Mouse (Mus musculus) CH12.LX (cell line): ENCODE results near the gene 4930556J24Rik. TPM values are rescaled to one million over a fixed set of nuclear protein-coding genes. Genes with fewer than 3 reads are reported as not detected.

Experiments used
- DNase-seq: peaks from one replicate; pipeline ENCODE4 v3.0.0-alpha.2; 2013; ENCODE audit errors: extremely low read depth
- H3K27ac ChIP-seq: 2 replicates; pipeline ENCODE4 v1.5.1; 2012; ENCODE audit warnings: low read depth, mild to moderate bottlenecking, control low read depth, moderate library complexity; ENCODE audit not compliant: insufficient read depth
- H3K27me3 ChIP-seq: replicated peaks from 2 replicates; pipeline ENCODE3; 2012; ENCODE audit warnings: inconsistent platforms
- H3K36me3 ChIP-seq, 2 experiments: replicated peaks in 1 of 2; 2 replicates each; pipeline versions ENCODE3 to v1.6.1; 2012; ENCODE audit warnings: inconsistent platforms in 1 of 2, low read length in 1 of 2, mild to moderate bottlenecking in 1 of 2, mixed read lengths in 1 of 2, moderate library complexity in 1 of 2; ENCODE audit not compliant: control insufficient read depth in 1 of 2, insufficient read depth in 1 of 2
- H3K4me1 ChIP-seq, 2 experiments: 2 replicates each; pipeline ENCODE4 v1.6.1; 2012; ENCODE audit warnings: inconsistent platforms in 1 of 2, moderate library complexity in 1 of 2; ENCODE audit not compliant: insufficient read depth in 2 of 2, control insufficient read depth in 1 of 2
- H3K4me2 ChIP-seq: 2 replicates; pipeline ENCODE4 v1.6.1; 2012; ENCODE audit warnings: low read depth, mild to moderate bottlenecking, control low read depth; ENCODE audit not compliant: poor library complexity, insufficient read depth, severe bottlenecking
- H3K4me3 ChIP-seq, 3 experiments: fragments of 150-350 bp in 1 of 3; sonication (generic) in 1 of 3; replicated peaks in 1 of 3; 2 replicates each; pipeline versions ENCODE3 to v1.5.1; 2011 to 2012; ENCODE audit warnings: low read depth in 2 of 3, low read length in 2 of 3, mild to moderate bottlenecking in 2 of 3, moderate library complexity in 2 of 3, control low read depth in 1 of 3, improper control_type of control experiment in 1 of 3, inconsistent platforms in 1 of 3, mixed read lengths in 1 of 3; ENCODE audit not compliant: poor library complexity in 1 of 3
- H3K79me2 ChIP-seq: replicated peaks from 2 replicates; pipeline ENCODE4 v1.6.1; 2012; ENCODE audit warnings: mild to moderate bottlenecking, moderate library complexity; ENCODE audit not compliant: control insufficient read depth, poor library complexity, insufficient read depth, severe bottlenecking; ENCODE audit errors: extremely low read depth
- H3K9ac ChIP-seq: 2 replicates; pipeline ENCODE4 v1.6.1; 2012; ENCODE audit warnings: low read depth, mild to moderate bottlenecking, control low read depth, moderate library complexity; ENCODE audit not compliant: insufficient read depth
- H3K9me3 ChIP-seq: replicated peaks from 2 replicates; pipeline ENCODE3; 2012; ENCODE audit warnings: low read length, inconsistent platforms, mixed read lengths
- CTCF ChIP-seq, 2 experiments: IDR thresholded peaks in 1 of 2; conservative IDR thresholded peaks in 1 of 2; 2 replicates each; pipeline ENCODE4 v1.5.1; 2011 to 2012; ENCODE audit warnings: low read depth in 2 of 2, low read length in 2 of 2, improper control_type of control experiment in 1 of 2, inconsistent platforms in 1 of 2, mild to moderate bottlenecking in 1 of 2, moderate library complexity in 1 of 2
- GABPA ChIP-seq: IDR thresholded peaks from 2 replicates; pipeline ENCODE4 v1.6.1; 2012; ENCODE audit warnings: low read depth, low read length, improper control_type of control experiment, inconsistent platforms; ENCODE audit not compliant: insufficient replicate concordance
- HCFC1 ChIP-seq: IDR thresholded peaks from 2 replicates; pipeline ENCODE4 v1.6.1; 2012; ENCODE audit warnings: low read depth, mild to moderate bottlenecking, inconsistent platforms, low read length, improper control_type of control experiment
- MEF2A ChIP-seq: IDR thresholded peaks from 2 replicates; pipeline ENCODE4 v1.6.1; 2014; ENCODE audit warnings: low read depth, mild to moderate bottlenecking, inconsistent platforms, low read length, improper control_type of control experiment, borderline replicate concordance
- PAX5 ChIP-seq: IDR thresholded peaks from 2 replicates; pipeline ENCODE4 v1.6.1; 2012; ENCODE audit warnings: low read length, inconsistent platforms, mixed read lengths
- POLR2AphosphoS2 ChIP-seq: IDR thresholded peaks from 2 replicates; pipeline ENCODE4 v1.6.1; 2011; ENCODE audit warnings: low read depth, low read length, improper control_type of control experiment
- RCOR1 ChIP-seq: conservative IDR thresholded peaks from 2 replicates; pipeline ENCODE4 v1.6.1; 2012; ENCODE audit warnings: low read depth, mild to moderate bottlenecking, inconsistent platforms, low read length, improper control_type of control experiment
- USF2 ChIP-seq: conservative IDR thresholded peaks from 2 replicates; pipeline ENCODE4 v1.6.1; 2011; ENCODE audit warnings: low read depth, low read length, improper control_type of control experiment
- dilution Hi-C: fragments of 300-500 bp; cut with MboI; formaldehyde crosslinking; loops from 2 replicates; pipeline ENCODE4 v1.14.3; 2020; ENCODE audit warnings: low sequenced_read_pairs; ENCODE audit not compliant: extremely low pct_unique_long_range_greater_than_20kb, extremely low pct_ligation_motif_present
- in situ Hi-C: fragments of 300-500 bp; cut with MboI; formaldehyde crosslinking; loops from 3 replicates; pipeline ENCODE4 v1.14.3; 2019; ENCODE audit warnings: low sequenced_read_pairs, low pct_ligation_motif_present, low pct_unique_long_range_greater_than_20kb, mixed read lengths
- polyA plus RNA-seq: library from polyadenylated mRNA; unstranded; fragments of >175 nt; gene quantifications from 2 replicates; pipeline ENCODE4 v1.2.1, GENCODE M21; 2012; ENCODE audit warnings: low read depth; ENCODE audit not compliant: insufficient read length
- total RNA-seq, 2 experiments: library from RNA; depleted of rRNA; stranded (reverse); fragments of 300-350 nt in 1 of 2; fragments of >200 nt in 1 of 2; gene quantifications; 2 replicates each; pipeline ENCODE4 v1.2.3; 2012 to 2014

Gene 4930556J24Rik
- total and polyA plus RNA-seq, 3 experiments, result 0.21 to 0.70 TPM; not detected in 1

- H3K4me3 ChIP-seq, result no peak overlapping the region
- no peak for DNase-seq
- dilution Hi-C loops, result no loop called here
- no peaks in the 10 kb centered on the region for H3K36me3 ChIP-seq
- H3K4me1 ChIP-seq, result peaks cover 7 to 9% of the 10 kb centered on the region in 2 experiments
- peaks cover 3% of the 10 kb centered on the region for H3K9me3 ChIP-seq
- H3K4me2 ChIP-seq, result no peak overlapping the region
- in situ Hi-C loops, result no loop called here
- TF ChIP-seq CTCF (conservative IDR thresholded peaks at IDR 0.05 in 1 of 2, IDR thresholded peaks at IDR 0.05 in 1 of 2; ENCODE audit: low read depth in 2 of 2, low read length in 2 of 2) (0 out of 4 replicates have a peak, but pooled peaks of 1 of the 2 experiments have one; percentile 9), USF2 (no peak)
- TF ChIP-seq, all 38 proteins: peak for 1
- Histone ChIP-seq H3K27me3 (peaks cover 2% of the 10 kb centered on the region), H3K27ac (no peak overlapping the region), H3K79me2 (no peaks in the 10 kb centered on the region), H3K9ac (no peak overlapping the region)
Observed at GRCm38 (mm10) chr11:3995511-3995910, 18.9 kb upstream of the 4930556J24Rik start.

GRCm38 (mm10) chr11:3993914-3994313, 17.3 kb upstream of the 4930556J24Rik start:
- Histone ChIP-seq H3K27me3 (peaks cover 2% of the 10 kb centered on the region), H3K79me2 (no peaks in the 10 kb centered on the region), H3K9me3 (peaks cover 3% of the 10 kb centered on the region), H3K4me3 (no peak overlapping the region), H3K27ac (no peak overlapping the region), H3K9ac (no peak overlapping the region), H3K36me3 (no peaks in the 10 kb centered on the region), H3K4me1 (peaks cover 7 to 9% of the 10 kb centered on the region in 2 experiments), H3K4me2 (no peak overlapping the region)
- in situ Hi-C loops, result no loop called here
- DNase-seq, result no peak
- dilution Hi-C loops, result no loop called here
- TF ChIP-seq GABPA, result no peak
- TF ChIP-seq MEF2A, result no peak
- no peak for TF ChIP-seq HCFC1
- no peak for TF ChIP-seq RCOR1

- Histone ChIP-seq H3K27ac (no peak overlapping the region), H3K4me1 (peaks cover 7 to 9% of the 10 kb centered on the region in 2 experiments), H3K9me3 (no peaks in the 10 kb centered on the region), H3K79me2 (no peaks in the 10 kb centered on the region), H3K27me3 (peaks cover 2% of the 10 kb centered on the region), H3K36me3 (no peaks in the 10 kb centered on the region), H3K9ac (no peak overlapping the region), H3K4me3 (no peak overlapping the region), H3K4me2 (no peak overlapping the region)
- dilution Hi-C loops (no loop called here), in situ Hi-C loops (no loop called here)
- DNase-seq, result no peak
- no peak for TF ChIP-seq HCFC1
- TF ChIP-seq POLR2AphosphoS2, result no peak
- TF ChIP-seq PAX5, result no peak
Observed at GRCm38 (mm10) chr11:3993132-3993531, 16.6 kb upstream of the 4930556J24Rik start.
